Mouse (Mus musculus) ES-E14 (cell line): ENCODE data around the gene Foxn3.

ENCODE experiments used
- CHD2 ChIP-seq: IDR thresholded peaks from 2 replicates; pipeline ENCODE4 v1.6.1; 2014; ENCODE audit warnings: mild to moderate bottlenecking, low read depth, low read length, inconsistent platforms
- ZNF384 ChIP-seq: IDR thresholded peaks from 2 replicates; pipeline ENCODE4 v1.6.1; 2012; ENCODE audit warnings: low read depth, low read length, inconsistent platforms

- TF ChIP-seq ZNF384 = no peak
- no peak for TF ChIP-seq CHD2
These were observed 118.2 kb downstream of the Foxn3 start for GRCm38 (mm10) chr12:99445018-99445674.
